Mouse (Mus musculus) midbrain, embryonic 10.5 days (tissue): ENCODE measurements around the gene Rps15a. TPM values are rescaled to one million over a fixed set of nuclear protein-coding genes. Genes with fewer than 3 reads are reported as not detected.
A peak's percentile ranks its signal among the peaks of the same experiment; 100 is the strongest.

Source experiments
- DNase-seq: peaks from one replicate; pipeline ENCODE4 v3.0.0-alpha.2; 2017; ENCODE audit warnings: low spot score
- H3K27ac ChIP-seq: fragments of 300-500 bp; sonication (generic); replicated peaks from 2 replicates; pipeline ENCODE4 v1.5.1; 2016; ENCODE audit warnings: mild to moderate bottlenecking
- H3K27me3 ChIP-seq: fragments of 300-500 bp; sonication (generic); 2 replicates; pipeline ENCODE4 v1.6.1; 2016; ENCODE audit warnings: low read depth, mild to moderate bottlenecking; ENCODE audit not compliant: poor library complexity, severe bottlenecking
- H3K36me3 ChIP-seq: fragments of 300-500 bp; sonication (generic); 2 replicates; pipeline ENCODE4 v1.6.1; 2016; ENCODE audit warnings: mild to moderate bottlenecking, moderate library complexity
- H3K4me1 ChIP-seq: fragments of 300-500 bp; sonication (generic); 2 replicates; pipeline ENCODE4 v1.6.1; 2016
- H3K4me3 ChIP-seq: fragments of 300-500 bp; sonication (generic); 2 replicates; pipeline ENCODE4 v1.5.1; 2016; ENCODE audit warnings: mild to moderate bottlenecking, moderate library complexity
- H3K9me3 ChIP-seq: fragments of 300-500 bp; sonication (generic); replicated peaks from 2 replicates; pipeline ENCODE4 v1.6.1; 2016; ENCODE audit warnings: mild to moderate bottlenecking
- WGBS: fragments of 180-500 bp; shearing (Covaris S2); methylation state at CpG from one replicate; pipeline ENCODE4 v1.1.7; 2016; 5-methylcytosine and 5-hydroxymethylcytosine counted together
- polyA plus RNA-seq: library from polyadenylated mRNA; unstranded; fragments of >200 nt; fragmentation: Nextera tagmentation; extraction: Ambion mirVana; gene quantifications from 2 replicates; pipeline ENCODE4 v1.2.1, GENCODE M21; 2016

Rps15a gene
- polyA plus RNA-seq = 564 and 647 TPM in 2 replicates

- peaks cover 52% of the 10 kb centered on the region for H3K4me1 ChIP-seq
- no peaks in the 10 kb centered on the region for H3K9me3 ChIP-seq
- peak within 1 kb of the TSS; percentile 99 for H3K27ac ChIP-seq
- DNase-seq = peak; percentile 90
- under 1% methylated on average over 40 of the region's 40 CpGs for WGBS
- peak within 1 kb of the TSS; percentile 95 for H3K4me3 ChIP-seq
- H3K36me3 ChIP-seq = peaks cover 75% of the 10 kb centered on the region
- no peaks in the 10 kb centered on the region for H3K27me3 ChIP-seq
These were observed at the start of gene Rps15a for GRCm38 (mm10) chr7:118115877-118116568. Rps15a (minus strand) TSS chr7:118116188.

- no peak for DNase-seq
- Histone ChIP-seq H3K4me3 (no peak overlapping the region), H3K9me3 (no peaks in the 10 kb centered on the region), H3K27ac (no peak overlapping the region), H3K4me1 (no peaks in the 10 kb centered on the region), H3K36me3 (peaks cover 89% of the 10 kb centered on the region), H3K27me3 (no peaks in the 10 kb centered on the region)
- WGBS = 96% methylated on average over 8 of the region's 8 CpGs
These were observed 47.0 kb upstream of the Rps15a start for GRCm38 (mm10) chr7:118163006-118163405.

DNA sequence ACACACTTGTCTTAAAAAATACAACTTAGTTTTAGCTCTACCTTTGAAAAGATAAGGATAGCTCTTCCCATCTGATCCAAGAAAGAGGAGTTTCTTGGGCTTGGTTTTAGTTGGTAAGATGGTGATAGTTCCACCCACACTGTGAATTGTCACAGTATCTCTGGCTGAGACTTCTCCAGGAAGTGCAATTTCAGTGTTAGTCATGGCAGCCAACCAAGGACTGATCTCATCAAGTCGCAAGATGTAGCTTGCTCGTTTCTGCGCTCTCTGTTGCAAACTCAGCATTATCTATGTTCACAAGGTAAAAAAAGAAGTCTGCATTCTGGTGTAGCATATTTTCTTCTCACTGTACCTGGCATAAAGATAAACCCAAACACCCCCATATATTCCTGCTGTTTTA lies 44.1 kb upstream of the Rps15a start:
- H3K4me1 ChIP-seq = no peaks in the 10 kb centered on the region
- H3K27ac ChIP-seq = no peak overlapping the region
- WGBS = 97% methylated on average over 3 of the region's 3 CpGs
- H3K27me3 ChIP-seq = no peaks in the 10 kb centered on the region
- H3K36me3 ChIP-seq = peaks cover 89% of the 10 kb centered on the region
- H3K4me3 ChIP-seq = no peak overlapping the region
- no peaks in the 10 kb centered on the region for H3K9me3 ChIP-seq
- DNase-seq = no peak

- Histone ChIP-seq H3K4me1 (no peaks in the 10 kb centered on the region), H3K27ac (no peak overlapping the region), H3K27me3 (no peaks in the 10 kb centered on the region), H3K36me3 (peaks cover 94% of the 10 kb centered on the region), H3K9me3 (no peaks in the 10 kb centered on the region), H3K4me3 (no peak overlapping the region)
- DNase-seq = no peak
- WGBS = 95% methylated on average over 7 of the region's 7 CpGs
These were observed 40.5 kb upstream of the Rps15a start for GRCm38 (mm10) chr7:118156461-118156860.

DNA sequence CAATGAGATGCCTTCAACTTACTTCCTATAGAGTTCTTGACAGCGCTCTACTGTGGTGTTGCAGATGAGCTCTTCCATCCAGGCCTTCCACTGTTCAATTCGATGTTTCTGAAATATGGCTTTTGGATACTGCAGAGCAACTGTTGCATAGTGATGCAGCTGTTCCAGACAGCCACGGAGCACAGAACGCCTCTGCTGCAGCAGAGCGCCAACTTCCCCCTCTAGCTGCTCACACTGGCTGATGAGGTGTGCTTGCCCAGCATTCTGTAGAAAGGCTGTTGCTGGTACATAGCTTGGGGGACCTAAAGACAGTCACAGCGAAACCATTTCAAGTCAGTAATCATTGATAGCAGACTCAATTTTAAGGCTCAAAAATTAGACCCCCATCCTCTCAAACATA lies 38.2 kb upstream of the Rps15a start:
- peaks cover 91% of the 10 kb centered on the region for H3K36me3 ChIP-seq
- H3K27ac ChIP-seq = no peak overlapping the region
- no peak for DNase-seq
- no peaks in the 10 kb centered on the region for H3K27me3 ChIP-seq
- H3K9me3 ChIP-seq = no peaks in the 10 kb centered on the region
- no peak overlapping the region for H3K4me3 ChIP-seq
- 95% methylated on average over 6 of the region's 6 CpGs for WGBS
- no peaks in the 10 kb centered on the region for H3K4me1 ChIP-seq

GRCm38 (mm10) chr7:118143602-118144001 lies 27.6 kb upstream of the Rps15a start:
- H3K36me3 ChIP-seq = peaks cover 96% of the 10 kb centered on the region
- H3K4me3 ChIP-seq = no peak overlapping the region
- 75% methylated on average over 3 of the region's 3 CpGs for WGBS
- no peaks in the 10 kb centered on the region for H3K9me3 ChIP-seq
- DNase-seq = no peak
- H3K4me1 ChIP-seq = no peaks in the 10 kb centered on the region
- no peak overlapping the region for H3K27ac ChIP-seq
- no peaks in the 10 kb centered on the region for H3K27me3 ChIP-seq

GRCm38 (mm10) chr7:118143123-118143522 lies 27.1 kb upstream of the Rps15a start:
- no peak for DNase-seq
- H3K9me3 ChIP-seq = no peaks in the 10 kb centered on the region
- no peak overlapping the region for H3K4me3 ChIP-seq
- 93% methylated on average over 4 of the region's 4 CpGs for WGBS
- no peak overlapping the region for H3K27ac ChIP-seq
- no peaks in the 10 kb centered on the region for H3K4me1 ChIP-seq
- no peaks in the 10 kb centered on the region for H3K27me3 ChIP-seq
- H3K36me3 ChIP-seq = peaks cover 96% of the 10 kb centered on the region

GRCm38 (mm10) chr7:118141271-118141670 lies 25.3 kb upstream of the Rps15a start:
- no peak overlapping the region for H3K27ac ChIP-seq
- H3K36me3 ChIP-seq = peaks cover 99% of the 10 kb centered on the region
- no peak for DNase-seq
- H3K9me3 ChIP-seq = no peaks in the 10 kb centered on the region
- 94% methylated on average over 7 of the region's 7 CpGs for WGBS
- H3K4me3 ChIP-seq = no peak overlapping the region
- no peaks in the 10 kb centered on the region for H3K4me1 ChIP-seq
- H3K27me3 ChIP-seq = no peaks in the 10 kb centered on the region

DNA sequence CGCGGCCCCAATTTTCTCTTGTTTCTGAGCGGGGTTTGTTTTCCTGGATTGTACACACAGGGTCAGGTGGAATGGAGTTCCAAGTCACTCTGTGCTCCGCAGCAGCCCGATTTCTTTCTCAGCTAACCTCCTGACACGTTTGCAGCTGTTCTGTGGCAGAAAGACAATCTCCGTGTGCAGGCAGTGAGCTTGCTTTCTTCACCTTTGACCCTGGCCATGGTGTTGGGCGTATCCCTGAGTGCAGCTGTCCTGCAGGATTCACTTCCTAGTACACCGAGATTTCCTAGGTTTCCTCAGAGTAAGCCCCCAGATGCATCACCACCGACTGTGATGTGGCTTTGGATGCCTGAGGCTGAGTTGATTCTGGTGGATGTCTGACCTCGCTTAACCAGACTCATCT lies 19.1 kb upstream of the Rps15a start:
- Histone ChIP-seq H3K36me3 (peaks cover 61% of the 10 kb centered on the region), H3K27ac (no peak overlapping the region), H3K27me3 (no peaks in the 10 kb centered on the region), H3K4me3 (no peak overlapping the region), H3K4me1 (peaks cover 6% of the 10 kb centered on the region), H3K9me3 (no peaks in the 10 kb centered on the region)
- WGBS = 85% methylated on average over 11 of the region's 11 CpGs
- DNase-seq = no peak

GRCm38 (mm10) chr7:118129430-118130041 lies 13.5 kb upstream of the Rps15a start, which contains the start of gene Arl6ip1:
Arl6ip1 (minus strand) TSS chr7:118129662.
- H3K27ac ChIP-seq = peak within 1 kb of the TSS; percentile 97
- under 1% methylated on average over 39 of the region's 39 CpGs for WGBS
- H3K9me3 ChIP-seq = no peaks in the 10 kb centered on the region
- H3K36me3 ChIP-seq = peaks cover 27% of the 10 kb centered on the region
- peak within 1 kb of the TSS; percentile 94 for H3K4me3 ChIP-seq
- H3K4me1 ChIP-seq = peaks cover 35% of the 10 kb centered on the region
- H3K27me3 ChIP-seq = no peaks in the 10 kb centered on the region
- peak; percentile 98 for DNase-seq

DNA sequence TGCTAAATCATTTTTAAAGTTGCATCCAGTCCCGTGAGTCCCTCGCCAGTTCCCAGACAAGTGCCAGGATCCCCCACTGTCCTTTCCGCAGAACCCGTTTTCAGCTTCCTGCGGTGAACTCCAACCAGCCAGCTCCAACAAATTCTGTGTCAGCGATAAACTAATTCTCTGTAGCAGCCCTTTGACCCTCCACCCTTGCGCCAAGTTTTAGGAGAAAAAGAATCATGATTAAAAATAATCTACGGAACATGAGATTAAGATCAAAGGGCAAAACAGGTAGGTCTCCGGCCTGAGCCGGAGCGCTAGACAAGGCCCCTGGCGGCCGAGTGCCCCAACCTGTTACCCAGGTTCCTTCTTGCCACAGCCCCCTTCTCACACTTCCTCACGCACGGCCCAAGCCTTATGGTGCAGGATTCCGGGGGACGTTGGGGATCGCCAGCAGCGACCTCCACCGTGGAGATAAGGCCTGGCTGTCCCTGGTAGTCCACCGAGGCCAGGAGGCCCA lies 13.0 kb upstream of the Rps15a start:
- H3K9me3 ChIP-seq = no peaks in the 10 kb centered on the region
- H3K36me3 ChIP-seq = peaks cover 30% of the 10 kb centered on the region
- H3K27me3 ChIP-seq = no peaks in the 10 kb centered on the region
- under 1% methylated on average over 21 of the region's 21 CpGs for WGBS
- H3K27ac ChIP-seq = peak overlapping the region; percentile 97
- no peak for DNase-seq
- H3K4me3 ChIP-seq = peak overlapping the region; percentile 94
- H3K4me1 ChIP-seq = peaks cover 35% of the 10 kb centered on the region

GRCm38 (mm10) chr7:118126219-118126875 lies 10.4 kb upstream of the Rps15a start:
- Histone ChIP-seq H3K9me3 (no peaks in the 10 kb centered on the region), H3K27me3 (no peaks in the 10 kb centered on the region), H3K36me3 (peaks cover 53% of the 10 kb centered on the region), H3K27ac (no peak overlapping the region), H3K4me1 (peaks cover 35% of the 10 kb centered on the region), H3K4me3 (peak overlapping the region; percentile 94)
- 77% methylated on average over 11 of the region's 11 CpGs for WGBS
- no peak for DNase-seq

- Histone ChIP-seq H3K9me3 (no peaks in the 10 kb centered on the region), H3K4me3 (no peak overlapping the region), H3K27me3 (no peaks in the 10 kb centered on the region), H3K27ac (no peak overlapping the region), H3K36me3 (peaks cover 60% of the 10 kb centered on the region), H3K4me1 (peaks cover 35% of the 10 kb centered on the region)
- no peak for DNase-seq
These were observed 9.7 kb upstream of the Rps15a start for GRCm38 (mm10) chr7:118125736-118126135.
